Mouse (Mus musculus) skeletal muscle tissue, adult 2 months (tissue): ENCODE data around the gene Stc2.

Experiments used
- DNase-seq: peaks from one replicate; pipeline ENCODE4 v3.0.0-alpha.2; 2012; ENCODE audit warnings: low read depth, low spot score

Stc2 gene

DNA sequence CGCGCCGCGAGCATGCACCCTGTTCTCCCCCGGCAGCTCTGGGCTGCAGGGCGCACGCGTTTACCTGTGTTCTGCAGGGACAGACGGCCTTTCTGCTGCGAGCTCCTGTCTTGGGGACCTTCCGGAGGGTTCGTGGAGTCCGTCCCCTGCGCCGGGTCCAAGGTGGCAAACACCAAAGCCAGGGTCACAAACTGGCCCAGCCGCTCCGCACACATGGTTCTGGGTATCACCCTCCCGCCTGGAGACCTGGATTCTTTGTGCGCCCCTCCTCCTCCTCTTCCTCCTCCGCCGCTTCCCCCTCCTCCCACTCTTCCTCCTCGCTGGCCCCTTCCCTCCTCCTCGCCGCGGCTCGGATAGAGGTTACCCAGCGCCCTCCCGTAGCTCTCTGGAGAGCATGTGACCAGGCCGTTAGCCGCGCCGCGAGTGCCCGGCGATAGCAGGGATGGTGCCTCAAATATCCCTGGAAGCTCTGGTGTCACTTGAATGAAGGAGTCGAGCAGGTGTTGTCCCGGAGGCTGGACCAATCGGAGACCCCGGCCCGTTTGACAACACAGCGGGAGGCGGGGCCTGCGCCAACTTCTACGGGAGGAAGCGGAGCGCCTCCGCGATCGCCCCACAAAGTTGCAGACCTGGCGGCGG lies at the start of gene Stc2:
Gene Stc2, minus strand, starts transcription at position 427 of the 639 bp plus-strand sequence.
- peak; percentile 82 for DNase-seq

DNA sequence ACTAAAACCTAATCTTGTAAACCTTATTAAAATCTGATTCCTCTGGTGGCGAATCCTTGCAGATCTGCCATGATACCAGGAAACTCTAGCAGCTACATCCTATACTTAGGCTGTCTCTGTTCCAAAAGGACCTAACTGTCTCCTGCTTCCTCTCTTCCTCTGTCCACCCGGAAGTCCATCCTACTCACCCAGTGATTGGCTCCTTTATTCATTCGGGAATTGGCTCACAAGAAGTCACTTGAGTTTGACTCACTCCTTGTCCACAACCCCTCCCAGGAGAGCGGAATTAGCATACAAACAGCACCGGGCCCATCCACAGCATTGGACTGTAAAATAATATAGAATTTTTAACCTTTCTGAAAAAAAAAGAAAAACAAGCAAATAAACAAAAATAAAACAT lies 47.2 kb upstream of the Stc2 start:
- no peak for DNase-seq

DNA sequence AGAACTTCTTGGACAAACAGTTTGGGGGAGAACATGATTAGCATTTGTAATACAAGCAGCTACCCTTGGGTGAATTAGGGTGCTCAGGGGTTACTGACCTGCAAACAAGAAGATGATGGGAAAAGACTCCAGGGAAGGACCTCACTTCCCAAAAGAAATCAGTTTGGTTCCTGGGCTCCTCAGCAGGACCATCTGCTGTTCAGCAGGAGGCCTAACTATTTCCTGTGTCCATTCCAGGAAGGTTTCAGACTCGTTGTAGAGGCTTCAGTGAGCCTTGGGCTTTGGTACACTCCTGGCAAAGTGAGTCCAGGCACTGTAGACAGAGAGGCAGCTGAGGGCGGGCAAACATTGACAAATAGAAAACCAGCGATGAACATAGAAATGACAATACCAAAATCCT lies 42.5 kb upstream of the Stc2 start:
- no peak for DNase-seq

DNA sequence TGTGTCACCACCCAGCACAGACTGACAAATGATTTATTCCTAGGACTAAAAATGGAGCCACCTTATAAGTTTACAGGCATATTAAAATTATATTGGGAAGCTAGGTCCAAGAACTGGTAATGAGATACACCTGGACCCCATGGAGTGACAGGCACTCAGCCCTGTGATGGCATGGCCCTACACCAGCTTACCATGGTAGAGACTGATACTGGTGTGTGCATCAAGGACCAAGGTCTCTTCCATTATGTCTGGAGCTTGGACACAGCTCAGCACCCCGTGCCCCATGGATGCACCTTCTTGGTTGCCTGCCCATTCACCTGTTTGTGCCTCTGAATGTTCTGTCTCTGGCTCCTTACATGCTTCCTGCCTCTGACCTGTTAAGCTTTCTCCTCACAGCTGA lies 36.9 kb upstream of the Stc2 start:
- DNase-seq, result no peak

DNA sequence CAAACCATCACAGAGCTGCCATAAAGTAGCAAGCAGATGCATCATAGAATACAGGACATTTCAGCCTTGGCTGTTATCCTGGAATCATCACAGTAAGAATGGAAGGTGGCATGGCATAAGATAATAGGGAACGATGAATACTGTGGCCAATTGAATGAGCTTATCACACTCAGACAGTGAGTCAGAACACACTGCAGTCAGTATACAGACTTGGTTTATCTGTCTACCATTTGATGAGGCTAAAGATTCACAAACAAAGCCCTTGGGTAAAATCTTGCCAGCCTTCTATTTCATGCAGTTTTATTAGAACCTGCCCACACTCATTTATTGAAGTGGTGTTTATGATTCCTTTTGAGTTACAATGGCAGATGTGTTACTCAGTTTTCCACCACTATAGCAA lies 33.2 kb upstream of the Stc2 start:
- no peak for DNase-seq

DNA sequence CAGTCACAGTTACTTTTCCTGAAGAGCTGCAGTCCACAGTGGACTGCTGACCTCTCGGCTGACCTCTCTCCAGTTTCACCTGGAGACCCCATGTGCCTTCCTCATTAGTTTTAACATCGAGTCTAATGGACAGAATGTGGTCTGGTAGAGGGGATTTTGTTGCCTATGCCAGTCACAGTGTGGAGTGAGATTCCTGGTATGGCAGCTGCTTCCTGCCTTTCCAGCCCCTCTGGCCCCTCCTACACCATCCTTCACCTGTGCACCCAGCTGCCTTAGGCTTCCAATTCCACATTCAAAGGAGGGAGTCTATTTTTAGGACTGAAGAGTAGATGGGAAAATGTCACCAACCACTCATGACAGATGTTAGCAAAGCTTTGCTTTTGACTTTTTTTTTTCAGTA lies 28.7 kb upstream of the Stc2 start:
- DNase-seq, result no peak

DNA sequence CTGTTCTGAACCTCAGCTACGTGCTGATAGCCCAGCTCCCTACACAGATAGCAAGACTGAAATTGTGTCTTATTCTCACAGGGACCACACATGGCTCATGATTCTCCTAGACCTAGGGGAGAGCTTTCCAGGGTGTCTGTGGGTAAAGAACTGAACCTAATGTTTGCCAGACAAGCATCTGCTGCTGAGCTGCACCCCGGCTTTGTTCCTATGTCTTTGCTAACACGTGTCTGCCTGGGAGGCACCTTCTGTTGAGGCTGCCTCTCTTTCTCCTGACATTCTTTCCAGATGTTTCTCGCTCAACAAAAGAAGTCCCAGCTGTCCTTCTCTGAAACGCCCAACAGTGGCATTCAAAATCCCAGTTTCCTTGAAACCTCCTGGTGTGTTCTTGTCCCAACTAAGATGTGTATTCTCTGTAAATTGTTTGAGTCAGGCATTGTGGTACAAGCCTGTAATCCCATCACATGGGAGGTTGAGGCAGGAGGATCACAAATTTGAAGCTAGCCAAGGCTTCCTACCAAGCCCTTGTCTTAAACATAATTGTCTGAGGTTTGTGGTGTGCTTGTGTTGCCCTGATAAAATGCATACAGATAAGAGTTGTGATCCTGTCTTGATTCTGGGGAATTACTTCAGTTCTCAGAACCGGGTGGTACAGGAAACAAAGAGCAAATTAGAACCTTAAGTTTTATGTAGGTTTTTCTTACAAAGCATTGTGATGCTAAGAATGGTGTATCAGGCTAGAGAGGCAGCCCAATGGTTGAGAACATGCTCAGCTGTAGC lies 27.0 kb upstream of the Stc2 start:
- DNase-seq, result no peak

DNA sequence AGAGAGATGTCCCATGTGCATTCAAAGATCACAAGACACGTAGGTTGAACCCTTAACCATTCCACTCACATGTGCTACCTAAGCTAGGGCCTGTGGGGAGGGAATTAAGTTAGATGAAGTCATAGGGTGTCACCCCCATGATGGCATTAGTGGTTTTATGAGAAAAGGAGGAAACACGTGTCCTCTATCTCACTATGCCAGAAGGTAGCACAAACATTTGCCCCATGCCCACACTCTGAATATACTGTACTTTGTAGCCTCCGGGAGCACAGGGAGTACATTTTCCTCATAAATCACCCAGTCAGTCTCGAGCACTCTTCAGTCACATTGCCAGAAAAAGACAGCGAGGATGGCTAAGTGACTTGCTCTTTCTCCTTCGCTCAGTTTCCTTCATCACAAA lies 24.2 kb upstream of the Stc2 start:
- no peak for DNase-seq

DNA sequence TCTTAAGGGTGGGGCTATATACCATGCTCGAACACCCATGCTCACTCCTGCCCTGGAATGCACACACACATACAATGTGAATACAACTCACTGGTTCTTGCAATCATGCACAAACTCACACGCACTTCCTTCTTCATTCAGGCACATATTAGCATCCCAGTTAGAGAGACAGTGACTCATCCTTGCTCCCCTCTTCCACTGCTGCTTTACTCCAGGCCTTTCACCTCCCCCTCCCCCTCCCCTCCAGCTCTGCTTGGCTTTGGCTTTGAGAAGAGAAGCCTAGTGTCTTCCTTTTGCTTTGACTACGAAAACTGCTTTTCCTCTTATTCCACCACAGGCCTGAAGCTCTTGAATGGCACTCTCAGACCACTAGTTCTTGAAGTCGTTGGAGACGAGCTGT lies 22.5 kb upstream of the Stc2 start:
- no peak for DNase-seq

DNA sequence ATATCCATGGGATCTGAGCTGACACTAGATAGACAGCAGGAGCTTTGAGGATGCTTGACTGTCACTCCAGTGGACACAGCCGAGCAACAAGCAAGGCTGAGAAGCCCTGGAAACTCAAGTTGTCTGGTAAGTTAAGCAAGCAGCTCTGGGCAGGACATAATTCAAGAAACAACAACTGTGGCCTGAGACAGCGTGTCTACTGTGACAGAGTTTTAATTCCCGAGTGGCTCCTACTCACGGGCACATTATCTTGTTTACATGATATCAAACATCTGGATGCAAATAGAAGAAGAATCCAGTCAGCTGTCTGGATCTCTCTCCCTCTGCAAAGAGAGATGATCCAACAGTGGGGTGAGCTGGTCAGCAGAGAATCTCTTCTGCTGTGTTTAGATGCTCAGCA lies 19.0 kb upstream of the Stc2 start:
- no peak for DNase-seq

DNA sequence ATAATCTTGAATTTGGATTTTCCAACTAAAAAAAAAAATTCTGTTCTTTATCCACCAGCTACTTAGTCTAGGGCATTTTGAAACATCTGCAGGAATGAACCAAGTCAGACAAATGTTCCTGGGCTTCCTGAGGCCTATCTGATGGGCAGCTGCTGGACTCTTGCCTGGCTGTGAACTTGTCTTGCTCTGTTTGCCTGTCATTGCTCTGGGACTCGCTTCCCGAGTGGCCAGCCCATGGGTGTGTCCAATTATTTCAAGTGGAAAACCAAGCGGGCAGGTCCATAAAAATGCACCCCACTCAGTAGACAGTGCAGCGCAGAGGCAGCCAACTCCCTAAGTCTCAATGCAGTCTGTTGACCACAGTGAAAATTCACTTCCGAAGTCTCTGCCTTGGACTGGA lies 17.7 kb upstream of the Stc2 start:
- DNase-seq, result no peak

DNA sequence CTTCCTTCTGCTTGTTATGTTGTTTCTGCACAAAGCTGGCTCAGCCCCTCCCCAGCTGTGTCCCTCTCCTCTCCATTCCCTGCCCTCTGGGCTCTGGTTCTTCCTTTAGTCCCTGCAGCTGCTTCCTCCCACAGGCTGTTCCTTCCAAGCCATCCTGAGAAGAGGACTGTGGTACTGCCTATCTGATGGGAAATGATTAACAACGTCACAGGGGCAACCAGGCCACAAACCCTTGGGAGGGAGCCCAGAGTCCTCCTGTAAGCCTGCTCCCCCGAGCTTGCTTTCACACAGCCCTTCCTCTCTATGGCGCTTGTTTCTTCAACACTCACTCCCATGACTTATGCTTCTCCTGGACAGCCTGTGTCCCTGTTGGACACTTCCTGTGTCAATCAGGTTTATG lies 16.7 kb upstream of the Stc2 start:
- DNase-seq, result no peak

DNA sequence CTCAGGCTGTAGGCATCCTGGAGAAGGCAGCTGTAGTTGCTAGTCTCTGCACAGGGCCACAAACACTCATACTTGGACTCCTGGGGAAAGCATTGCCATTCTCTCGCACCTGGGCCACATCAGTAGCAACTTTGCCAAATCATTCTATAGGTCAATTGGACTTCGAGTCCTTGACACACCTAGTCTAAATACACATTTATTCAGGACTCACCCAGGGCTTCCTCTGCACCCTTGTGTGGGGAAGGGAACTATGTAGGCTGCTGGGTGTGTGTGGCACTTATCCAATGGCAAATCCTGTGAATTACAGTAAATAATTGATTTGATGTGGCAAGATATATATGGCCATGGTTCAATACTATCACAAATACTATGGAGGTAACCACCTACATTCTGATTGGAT lies 14.1 kb upstream of the Stc2 start:
- no peak for DNase-seq

DNA sequence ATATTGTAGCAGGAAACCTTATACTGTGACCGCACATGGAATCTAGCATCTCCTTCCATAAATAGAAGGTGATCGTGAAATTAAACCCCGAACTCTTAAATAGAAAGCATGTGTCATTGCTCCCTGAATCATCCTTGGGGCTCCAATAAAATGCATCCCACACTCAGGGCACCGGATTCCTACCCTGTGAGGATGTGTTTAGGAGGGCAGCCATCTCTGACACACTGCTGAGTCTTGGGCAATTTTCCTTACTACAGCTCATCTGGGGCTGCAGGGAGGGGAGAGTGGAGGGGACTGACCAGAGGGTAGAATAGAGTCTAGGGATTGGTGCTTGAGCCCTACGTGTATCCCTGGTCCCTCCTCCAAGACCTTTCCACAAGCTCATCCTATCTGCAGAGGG lies 12.3 kb upstream of the Stc2 start:
- DNase-seq, result peak; percentile 30

DNA sequence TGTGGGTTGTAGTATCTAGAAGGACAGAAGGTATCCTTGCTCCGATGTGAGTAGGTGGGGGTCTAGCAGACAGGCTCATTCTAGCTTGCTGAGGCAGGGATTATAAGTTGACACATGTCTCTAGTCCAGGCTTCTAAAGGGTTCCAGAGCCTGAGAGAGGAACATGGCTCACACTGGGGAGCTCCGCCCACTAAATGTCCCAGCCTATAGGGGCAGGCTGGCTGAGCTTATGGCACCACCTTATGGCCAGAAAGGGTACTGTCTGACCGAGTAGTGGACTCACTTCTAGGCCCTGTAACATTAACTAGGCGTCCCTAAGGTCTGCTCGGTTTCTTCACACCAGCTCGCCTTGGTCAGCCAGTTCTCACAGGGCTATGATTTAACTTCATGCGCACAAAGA lies 3.6 kb upstream of the Stc2 start:
- no peak for DNase-seq

DNA sequence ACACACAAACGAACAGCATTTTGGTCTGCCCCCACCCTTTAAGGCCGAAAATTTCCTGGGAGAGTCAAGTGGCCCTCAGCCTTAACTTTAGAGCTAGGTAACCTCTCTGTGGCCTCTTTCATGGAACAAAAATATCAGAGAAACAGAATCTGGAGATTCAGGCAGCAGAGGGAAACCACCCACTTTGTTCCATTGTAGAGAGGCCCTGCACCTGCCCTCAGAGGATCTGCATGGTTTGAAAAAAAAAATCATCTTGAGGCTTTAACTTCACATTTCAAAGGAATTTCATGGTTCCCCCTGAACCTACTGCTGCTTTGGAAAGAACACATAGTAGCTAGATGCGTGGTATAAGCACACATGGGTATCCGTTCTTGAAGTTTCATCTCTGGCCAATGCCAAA lies 2.3 kb upstream of the Stc2 start:
- DNase-seq, result no peak

DNA sequence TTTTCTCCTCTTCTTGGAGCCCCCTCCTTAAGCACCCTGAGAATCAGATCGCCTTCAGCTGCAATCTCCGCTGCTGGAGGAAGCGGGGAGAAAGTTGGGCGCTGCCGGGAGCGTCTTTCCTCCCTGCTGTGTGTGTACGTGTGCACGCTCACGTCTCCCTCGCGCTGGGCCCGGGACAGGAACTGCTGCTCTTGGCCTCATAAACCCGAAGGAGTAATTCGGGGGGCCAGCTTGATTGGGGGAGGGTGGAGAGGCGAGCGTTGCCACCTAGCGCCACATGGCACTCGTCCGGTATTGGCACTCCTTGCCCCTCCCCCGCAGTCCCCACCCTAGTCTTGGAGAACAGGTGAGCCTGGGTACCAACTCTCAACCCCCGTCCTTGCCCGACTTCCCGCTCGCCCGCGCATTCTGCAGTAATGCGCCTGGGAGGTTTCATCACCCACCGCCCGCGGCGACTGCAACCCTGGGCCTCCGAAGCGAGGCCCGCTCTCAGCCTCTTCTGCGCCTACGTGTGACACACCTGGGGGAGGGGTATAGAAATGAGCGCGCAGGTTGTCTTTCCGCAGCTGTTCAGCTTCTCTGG lies 1.5 kb upstream of the Stc2 start:
- DNase-seq, result no peak

DNA sequence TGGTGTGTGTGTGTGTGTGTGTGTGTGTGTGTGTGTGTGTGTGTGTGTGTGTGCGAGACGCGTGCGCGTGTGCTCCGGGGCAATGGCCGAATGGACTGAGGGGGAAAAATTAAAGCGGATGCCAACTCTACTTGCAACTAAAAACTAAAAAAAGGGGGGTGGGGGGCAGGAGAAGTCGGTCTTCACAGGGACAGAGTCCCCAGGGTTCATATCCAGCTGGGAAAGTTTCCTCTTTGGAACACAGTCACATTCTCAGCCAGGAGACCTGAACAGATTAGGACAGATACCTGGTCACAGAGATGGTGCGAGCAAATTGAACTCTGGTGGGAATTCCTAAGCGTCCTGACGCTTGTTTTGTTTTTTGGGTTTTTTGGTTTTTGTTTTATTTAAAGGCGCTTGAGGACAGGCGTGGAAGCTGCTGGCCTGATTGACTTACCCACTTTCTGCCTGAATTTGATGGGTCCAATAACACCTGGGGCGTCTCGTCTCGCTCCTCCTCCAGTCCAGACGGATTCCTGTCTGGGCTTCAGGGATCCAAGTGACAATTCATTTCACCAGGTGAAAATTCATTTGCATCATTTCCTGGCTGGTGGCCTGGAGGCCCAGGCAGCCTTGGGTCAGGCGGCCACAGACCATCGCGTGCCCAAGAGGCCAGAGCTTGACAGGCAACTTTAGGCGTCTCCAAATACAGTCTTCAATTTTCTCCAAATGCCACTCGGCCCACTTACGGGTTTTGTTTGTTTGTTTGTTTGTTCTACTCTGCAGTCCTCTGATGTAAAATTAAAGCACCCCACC lies 759 bp upstream of the Stc2 start:
- DNase-seq, result no peak

DNA sequence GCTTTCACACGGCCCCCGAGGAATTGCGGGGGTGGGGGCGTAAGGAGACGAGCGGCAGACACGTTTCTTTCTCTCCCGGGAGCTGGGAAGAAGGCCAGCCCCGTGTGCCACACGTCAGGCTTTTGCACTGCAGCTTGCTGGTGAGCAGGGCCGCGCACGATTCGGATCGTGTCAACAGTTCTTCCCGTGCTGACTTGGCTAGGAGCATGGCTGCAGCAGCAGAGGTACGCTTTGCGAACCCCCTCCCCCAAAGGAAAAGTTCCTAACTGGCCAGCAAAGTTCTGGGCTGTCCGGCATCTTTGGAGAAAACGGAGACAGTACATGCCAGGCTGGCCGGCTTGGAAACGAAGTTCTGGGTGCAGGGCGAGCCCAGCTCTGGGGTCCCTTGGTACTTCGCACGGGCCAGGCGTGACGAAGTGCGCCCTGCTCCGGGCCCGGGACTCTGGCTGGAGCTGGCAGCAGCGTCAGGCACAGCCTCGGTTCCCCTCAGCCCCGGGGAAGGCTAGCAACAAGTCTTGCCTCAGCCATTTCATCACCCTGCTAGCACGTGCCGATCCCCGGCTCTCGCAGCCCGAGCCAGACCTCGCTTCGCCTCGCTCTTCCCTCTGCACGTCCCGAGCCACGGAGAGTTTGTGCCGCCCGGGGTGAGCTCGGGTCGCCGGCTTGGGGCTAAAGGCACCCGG lies 768 bp downstream of the Stc2 start:
- DNase-seq, result peak; percentile 39

DNA sequence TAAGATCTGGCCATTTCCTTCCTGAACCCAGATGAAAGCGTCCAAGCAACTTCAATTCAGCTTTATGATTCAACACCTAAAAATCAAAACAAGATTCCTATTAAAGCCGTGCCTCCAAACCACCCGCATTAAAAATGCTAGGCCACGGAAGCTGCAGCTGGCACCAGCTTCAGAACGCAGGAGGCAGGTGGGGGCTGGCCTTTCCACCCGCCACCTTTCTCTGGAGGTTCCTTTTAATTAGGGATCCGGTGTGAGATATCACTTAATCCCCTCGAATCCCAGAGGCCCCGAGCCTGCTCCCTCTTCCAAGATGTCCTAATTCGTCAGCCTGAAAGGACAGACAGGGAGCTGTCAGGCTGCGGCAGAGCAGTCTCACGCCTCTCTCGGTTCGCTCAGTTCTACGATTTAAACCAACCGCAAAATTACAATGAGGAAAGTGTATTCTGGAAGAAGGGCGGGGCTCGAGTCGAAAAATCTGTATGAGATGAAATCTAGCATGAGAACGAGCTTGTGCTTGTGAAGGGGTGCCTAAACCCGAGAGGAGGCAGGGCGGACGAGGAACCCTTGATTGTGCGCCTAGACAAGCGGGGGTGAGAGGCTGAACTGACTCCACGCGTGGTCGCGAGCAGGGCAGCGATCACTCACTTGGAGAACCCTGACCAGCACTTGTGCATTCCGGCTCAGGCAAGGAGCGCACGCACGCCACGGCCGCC lies 1.5 kb downstream of the Stc2 start:
- DNase-seq, result no peak

DNA sequence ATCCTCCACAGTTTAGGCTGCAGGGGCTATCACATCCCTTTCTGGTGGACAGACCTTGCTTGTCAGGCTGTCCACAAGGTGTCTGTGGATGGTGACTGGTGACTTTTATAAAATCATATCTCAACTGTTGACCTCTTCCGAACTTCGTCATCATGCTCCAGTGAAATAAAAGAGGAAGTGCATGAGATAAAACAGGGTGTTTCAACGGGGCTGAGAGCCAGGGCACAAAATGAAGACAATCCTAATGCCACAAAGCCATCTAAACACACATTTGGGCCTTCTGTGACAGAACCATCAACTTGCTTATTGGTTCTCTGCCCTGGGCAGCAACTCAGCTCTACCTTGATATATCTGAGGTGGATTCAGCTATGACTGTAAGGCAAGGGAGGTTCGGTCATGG lies 3.0 kb downstream of the Stc2 start:
- DNase-seq, result no peak
